8 mouse cellular contexts compared by ENCODE assay signal in the genomic region with DNA sequence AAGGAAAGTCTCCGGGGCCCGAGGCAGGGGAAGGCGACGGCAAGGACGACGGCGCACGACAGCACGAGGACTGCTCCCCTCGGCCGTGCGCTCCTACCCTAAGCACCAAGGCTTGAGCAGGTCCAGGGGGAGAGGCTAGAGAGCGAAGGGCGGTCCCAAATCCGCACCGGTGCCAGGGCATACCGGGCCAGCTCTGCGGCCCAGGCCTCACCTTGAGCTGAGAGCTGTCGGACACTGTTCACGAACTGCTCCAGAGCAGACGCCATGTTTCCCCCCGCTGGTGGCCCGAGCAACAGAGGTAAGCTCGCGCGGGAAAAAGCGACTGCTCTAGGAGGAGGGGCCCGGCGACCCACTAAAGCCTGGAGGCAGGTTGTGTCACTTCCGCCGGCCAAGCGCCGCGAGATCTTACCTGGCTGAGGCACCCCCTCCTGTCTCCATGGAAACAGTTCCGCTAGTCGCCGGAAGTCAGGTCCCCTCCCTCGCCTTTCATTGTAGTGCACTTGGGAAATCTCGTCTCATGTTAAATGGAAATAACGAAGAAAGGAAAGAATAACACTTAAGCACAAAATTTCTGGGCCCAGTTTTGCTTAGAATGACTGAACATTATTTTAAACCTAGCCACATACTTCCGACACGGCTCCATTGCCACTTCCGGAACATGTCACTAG. TPM values are rescaled to one million over a fixed set of nuclear protein-coding genes. Genes with fewer than 3 reads are reported as not detected.
DNase-seq lines count a peak whose midpoint lies in the region; ATAC-seq and TF ChIP-seq lines count a peak whose summit lies in the region.

Gene Cops3 (minus strand): TSS at position 380 of the 668 bp plus-strand sequence.

- H3K27me3 ChIP-seq in embryonic facial prominence, embryonic 13.5 days = no peaks in the 10 kb centered on the region
- H3K27me3 ChIP-seq in kidney, adult 2 months (replicated peaks; ENCODE audit: control insufficient read depth, insufficient read depth, low read length) = no peaks in the 10 kb centered on the region
- no peaks in the 10 kb centered on the region for H3K27me3 ChIP-seq in limb, embryonic 12.5 days
- no peaks in the 10 kb centered on the region for H3K27me3 ChIP-seq in midbrain, embryonic 15.5 days (replicated peaks)
- H3K27me3 ChIP-seq in spleen, adult 2 months (ENCODE audit: control insufficient read depth, insufficient read depth, low read length) = no peaks in the 10 kb centered on the region

- ATAC-seq in embryonic facial prominence, embryonic 13.5 days (ENCODE audit: insufficient number of reproducible peaks, insufficient read depth, low FRiP score, low TSS enrichment, low read depth) = peak; percentile 97
- peak; percentile 94 for ATAC-seq in limb, embryonic 12.5 days (ENCODE audit: insufficient number of reproducible peaks, insufficient read depth, low FRiP score, low TSS enrichment, low read depth)
- ATAC-seq in midbrain, embryonic 15.5 days (replicated peaks) = peak; percentile 97

- WGBS in embryonic facial prominence, embryonic 13.5 days = 1% methylated on average over 43 of the region's 43 CpGs
- under 1% methylated on average over 43 of the region's 43 CpGs for WGBS in kidney, adult 2 months
- under 1% methylated on average over 42 of the region's 43 CpGs for WGBS in limb, embryonic 12.5 days
- 1% methylated on average over 40 of the region's 43 CpGs for whole genome bisulfite sequencing in midbrain, embryonic 15.5 days
- under 1% methylated on average over 40 of the region's 43 CpGs for WGBS in spleen, adult 2 months

- H3K9me3 ChIP-seq in embryonic facial prominence, embryonic 13.5 days = no peaks in the 10 kb centered on the region
- no peaks in the 10 kb centered on the region for H3K9me3 ChIP-seq in limb, embryonic 12.5 days
- no peaks in the 10 kb centered on the region for H3K9me3 ChIP-seq in midbrain, embryonic 15.5 days

- H3K27ac ChIP-seq in embryonic facial prominence, embryonic 13.5 days = peak within 1 kb of the TSS; percentile 98
- peak within 1 kb of the TSS; percentile 91 for H3K27ac ChIP-seq in kidney, adult 2 months (ENCODE audit: insufficient read depth, low read depth, low read length)
- H3K27ac ChIP-seq in limb, embryonic 12.5 days = peak within 1 kb of the TSS; percentile 98
- peak within 1 kb of the TSS; percentile 99 for H3K27ac ChIP-seq in midbrain, embryonic 15.5 days
- peak within 1 kb of the TSS; percentile 99 for H3K27ac ChIP-seq in spleen, adult 2 months (ENCODE audit: insufficient read depth, low read length)

- peak within 1 kb of the TSS; percentile 96 for H3K9ac ChIP-seq in embryonic facial prominence, embryonic 13.5 days
- H3K9ac ChIP-seq in limb, embryonic 12.5 days (replicated peaks) = peak within 1 kb of the TSS; percentile 96
- peak within 1 kb of the TSS; percentile 99 for H3K9ac ChIP-seq in midbrain, embryonic 15.5 days

- peaks cover 29% of the 10 kb centered on the region for H3K36me3 ChIP-seq in embryonic facial prominence, embryonic 13.5 days
- no peaks in the 10 kb centered on the region for H3K36me3 ChIP-seq in kidney, adult 2 months (ENCODE audit: control insufficient read depth, insufficient read depth, low read length)
- peaks cover 28% of the 10 kb centered on the region for H3K36me3 ChIP-seq in limb, embryonic 12.5 days
- peaks cover 15% of the 10 kb centered on the region; the same call in 1 of the 2 replicates for H3K36me3 ChIP-seq in midbrain, embryonic 15.5 days (replicated peaks)
- peaks cover 5% of the 10 kb centered on the region; the same call in 1 of the 2 replicates for H3K36me3 ChIP-seq in spleen, adult 2 months (ENCODE audit: control insufficient read depth, insufficient read depth, low read length)

- no peak for TF ChIP-seq CTCF in kidney, adult 2 months (conservative IDR thresholded peaks at IDR 0.05; ENCODE audit: insufficient read depth, insufficient read length, low read depth, low read length)
- TF ChIP-seq CTCF in spleen, adult 2 months (IDR thresholded peaks at IDR 0.05; ENCODE audit: extremely low read depth, insufficient read depth, insufficient read length, insufficient replicate concordance) = no peak

- peaks cover 24% of the 10 kb centered on the region for H3K4me1 ChIP-seq in embryonic facial prominence, embryonic 13.5 days
- H3K4me1 ChIP-seq in kidney, adult 2 months (ENCODE audit: control insufficient read depth, insufficient read depth, low read length) = peaks cover 4% of the 10 kb centered on the region; the same call in 1 of the 2 replicates
- peaks cover 31% of the 10 kb centered on the region for H3K4me1 ChIP-seq in limb, embryonic 12.5 days (replicated peaks)
- H3K4me1 ChIP-seq in midbrain, embryonic 15.5 days = peaks cover 28% of the 10 kb centered on the region
- H3K4me1 ChIP-seq in spleen, adult 2 months (ENCODE audit: control insufficient read depth, insufficient read depth, insufficient read length) = peaks cover 3% of the 10 kb centered on the region

- H3K4me2 ChIP-seq in embryonic facial prominence, embryonic 13.5 days = peak within 1 kb of the TSS; percentile 58
- peak within 1 kb of the TSS; percentile 74 for H3K4me2 ChIP-seq in limb, embryonic 12.5 days
- H3K4me2 ChIP-seq in midbrain, embryonic 15.5 days = peak within 1 kb of the TSS; percentile 66

- H3K4me3 ChIP-seq in embryonic facial prominence, embryonic 13.5 days = peak within 1 kb of the TSS; percentile 97
- H3K4me3 ChIP-seq in kidney, adult 2 months (ENCODE audit: insufficient read depth, low read depth, low read length) = peak within 1 kb of the TSS; percentile 90
- H3K4me3 ChIP-seq in limb, embryonic 12.5 days (replicated peaks) = peak within 1 kb of the TSS; percentile 94
- H3K4me3 ChIP-seq in midbrain, embryonic 15.5 days = peak within 1 kb of the TSS; percentile 97
- peak within 1 kb of the TSS; percentile 100 for H3K4me3 ChIP-seq in spleen, adult 2 months (ENCODE audit: extremely low read depth, insufficient read depth, insufficient read length)

- peak; percentile 94 for DNase-seq in 3134 (ENCODE audit: extremely low read depth, insufficient read length, low spot score)
- peak; percentile 96 to 97 for DNase-seq in adrenal gland, postnatal 36 days
- peak; percentile 95 to 98 for DNase-seq in heart, adult 18-20 months
- DNase-seq in kidney, adult 2 months = peak; percentile 99
- DNase-seq in spleen, adult 2 months (ENCODE audit: low read depth in 1 of 2, low spot score in 2 of 2) = peak; percentile 96

- TF ChIP-seq POLR2A in kidney, adult 2 months (IDR thresholded peaks at IDR 0.05; ENCODE audit: low read depth, low read length) = peak; percentile 30
- peak; percentile 21 for TF ChIP-seq POLR2A in spleen, adult 2 months (IDR thresholded peaks at IDR 0.05; ENCODE audit: low read depth, low read length)

RNA-seq across cellular contexts. Expression of gene Cops3, which starts in this region (rescaled TPM):
- total RNA-seq in adrenal gland, postnatal 36 days (2021) = 100 to 1,000 TPM in 1 of 2 experiments, 10 to 100 TPM in 1; 85.2 to 108 TPM
- 206 and 210 TPM in 2 replicates for polyA plus RNA-seq in embryonic facial prominence, embryonic 13.5 days (2015; fragmentation: Nextera tagmentation; extraction: Ambion mirVana)
- 10 to 100 TPM; 71.7 to 75.1 TPM for total RNA-seq in heart, adult 18-20 months (2021)
- 19.7 and 22.7 TPM in 2 replicates for polyA plus RNA-seq in kidney, adult 2 months (2012; rRNA removed)
- polyA plus RNA-seq in limb, embryonic 12.5 days (2016; fragmentation: Nextera tagmentation; extraction: Ambion mirVana) = 224 and 232 TPM in 2 replicates
- 180 and 183 TPM in 2 replicates for polyA plus RNA-seq in midbrain, embryonic 15.5 days (2015; fragmentation: Nextera tagmentation; extraction: Ambion mirVana)
- polyA plus RNA-seq in spleen, adult 2 months (2012; rRNA removed) = 9.1 and 9.9 TPM in 2 replicates

Comparison
In these comparisons a context has a peak if more than half of its experiments do, and no peak if none do; other contexts are left out.
1. Peak in every context shown above with its lines: DNase-seq, ATAC-seq, H3K4me3 ChIP-seq and H3K27ac ChIP-seq.